Mouse (Mus musculus) embryo, embryonic 9.5 days (tissue): ENCODE data around the gene Gm10100.
"Not testable (repeated sequence)": the region's sequence is repeated elsewhere in the genome, so short reads cannot be mapped to it uniquely, and the experiment has no call there.

ENCODE experiments used
- DNase-seq: peaks from one replicate; pipeline ENCODE4 v3.0.0-alpha.2; 2017; ENCODE audit errors: extremely low spot score

The Gm10100 gene

DNA sequence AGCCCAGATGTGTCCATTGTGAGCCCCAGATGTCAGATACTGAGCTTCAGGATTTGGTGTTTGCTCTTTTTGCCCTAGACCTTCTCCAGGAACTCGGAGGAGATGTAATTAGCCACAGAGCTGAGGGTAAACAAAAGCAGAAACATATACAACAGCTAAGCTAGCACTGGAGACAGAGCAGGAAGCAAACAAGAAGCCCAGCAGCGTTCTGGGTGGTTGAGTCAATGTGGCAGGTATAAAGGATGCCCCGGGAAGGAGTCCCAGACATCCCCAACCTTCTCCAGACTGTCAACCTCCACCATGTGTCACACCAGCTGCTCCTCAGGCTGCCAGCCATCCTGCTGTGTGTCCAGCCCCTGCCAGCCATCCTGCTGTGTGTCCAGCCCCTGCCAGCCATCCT, at the start of gene Gm10100:
Gene Gm10100, plus strand, starts transcription at position 301 of the 400 bp plus-strand sequence.
- DNase-seq = no peak

DNA sequence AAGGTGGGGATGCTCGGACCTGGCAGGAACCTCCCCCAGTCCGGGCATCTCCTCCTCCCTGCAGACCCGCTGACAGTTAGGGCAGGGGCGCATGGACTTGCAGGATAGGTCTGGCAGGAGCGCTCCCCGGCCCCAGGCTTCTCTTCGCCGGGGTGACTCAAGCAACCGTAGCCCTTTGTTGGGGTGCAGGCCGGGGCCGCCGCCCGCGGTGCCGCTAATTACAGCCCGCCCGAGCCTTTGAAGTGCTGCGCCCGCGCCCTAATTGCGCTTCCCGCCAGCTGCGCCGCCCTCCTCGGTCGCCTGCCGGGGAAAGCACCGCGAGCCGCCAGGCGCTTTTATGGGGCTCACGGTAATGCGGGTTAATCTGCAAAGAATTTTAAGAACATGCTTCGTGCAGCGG, 48.7 kb upstream of the Gm10100 start:
- peak; percentile 40 for DNase-seq

DNA sequence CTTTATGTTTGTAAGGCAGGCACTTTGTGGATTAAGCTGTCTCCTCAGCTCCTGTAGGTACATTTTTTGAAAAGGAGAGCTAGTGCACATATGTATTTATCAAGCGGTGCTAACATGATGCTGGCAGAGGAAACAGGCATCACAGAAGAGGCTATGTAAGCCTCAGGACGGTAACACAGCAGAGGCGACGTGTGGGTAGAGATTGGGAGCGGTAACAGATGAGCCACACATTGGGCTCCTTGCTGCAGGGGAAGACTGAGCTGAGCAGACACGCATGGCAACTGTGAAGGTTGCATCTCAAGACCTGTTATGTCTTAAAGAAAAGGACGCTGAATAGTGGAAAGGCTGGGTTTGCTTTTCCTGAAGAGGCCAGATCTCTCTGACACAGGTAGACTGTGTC, 43.3 kb upstream of the Gm10100 start:
- no peak for DNase-seq

DNA sequence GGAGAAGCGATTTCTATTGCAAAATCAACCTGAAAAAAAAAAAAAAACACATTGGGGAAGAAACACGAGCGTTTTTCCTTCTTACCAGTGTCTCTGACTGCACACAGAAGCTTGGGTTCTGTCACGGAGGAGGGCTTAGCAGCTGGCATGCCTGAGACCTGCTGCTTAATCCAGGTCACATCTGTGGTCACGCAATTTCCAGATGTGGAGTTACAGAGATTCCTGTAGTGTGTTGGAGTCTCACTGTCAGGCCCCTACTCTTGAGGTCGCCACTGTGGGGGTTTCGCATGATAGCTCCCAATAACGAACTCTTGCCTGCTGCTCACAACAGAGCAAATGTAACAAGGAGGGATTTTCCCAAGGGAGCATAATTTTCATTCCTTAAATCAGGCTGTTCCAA, 42.1 kb upstream of the Gm10100 start:
- no peak for DNase-seq

DNA sequence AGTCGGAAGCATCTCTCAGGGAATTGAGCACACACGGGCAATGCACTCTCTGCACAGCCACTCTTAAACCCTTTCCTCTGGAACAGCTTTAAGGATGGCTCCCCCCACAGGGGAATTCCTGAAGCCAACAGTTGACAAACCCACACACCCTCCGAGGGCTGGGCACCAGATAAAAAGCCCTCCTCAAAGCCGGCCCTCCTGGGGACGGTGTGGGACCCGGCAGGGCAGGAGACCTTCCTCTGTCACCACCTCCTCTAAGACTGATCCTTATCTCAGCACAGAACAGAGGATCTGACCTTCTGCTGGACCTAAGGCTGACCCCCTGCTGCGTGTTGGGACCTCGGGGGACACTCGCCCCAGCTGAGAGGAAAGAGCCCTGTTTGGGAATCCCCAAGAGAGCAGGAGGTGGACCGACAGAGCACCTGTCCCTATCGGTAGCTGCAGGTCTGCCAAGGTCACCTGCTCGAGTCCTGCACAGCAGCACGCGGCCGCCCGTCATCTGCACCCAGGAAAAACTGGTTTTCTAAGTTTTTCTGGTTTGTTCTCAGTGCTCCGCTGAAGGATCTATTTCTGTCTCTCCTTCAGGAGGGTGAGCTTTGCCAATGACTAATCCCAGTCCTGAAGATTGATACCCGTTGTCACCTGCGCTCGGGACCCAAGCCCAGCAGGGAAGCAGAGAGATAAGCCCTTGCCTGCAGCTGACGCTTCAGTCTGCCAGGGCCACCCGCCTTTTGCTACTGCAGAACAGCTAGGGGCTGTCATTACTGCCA, 40.2 kb upstream of the Gm10100 start, which contains the start of gene Tspear:
Gene Tspear, plus strand, starts transcription at position 675 of the 770 bp plus-strand sequence.
- DNase-seq = no peak

DNA sequence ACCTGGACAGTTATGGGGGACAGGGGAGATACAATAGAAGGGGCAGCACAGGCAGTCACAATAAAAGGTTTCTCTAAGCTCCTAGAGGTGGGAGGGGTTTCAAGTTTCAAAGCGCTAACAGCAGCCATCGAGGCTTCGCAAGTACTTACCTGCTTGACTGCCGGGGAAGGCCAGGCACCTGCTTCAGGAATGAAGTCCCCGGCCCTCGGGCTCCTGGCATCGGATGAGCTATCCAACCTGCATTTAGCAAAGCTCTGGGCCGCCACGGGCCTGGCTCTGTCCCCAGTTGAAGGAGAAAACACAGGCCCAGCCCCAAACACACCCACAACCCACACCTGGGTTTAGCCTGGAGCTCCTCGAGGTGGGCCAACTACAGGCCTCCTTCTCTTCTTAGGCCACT, 39.3 kb upstream of the Gm10100 start:
- no peak for DNase-seq

DNA sequence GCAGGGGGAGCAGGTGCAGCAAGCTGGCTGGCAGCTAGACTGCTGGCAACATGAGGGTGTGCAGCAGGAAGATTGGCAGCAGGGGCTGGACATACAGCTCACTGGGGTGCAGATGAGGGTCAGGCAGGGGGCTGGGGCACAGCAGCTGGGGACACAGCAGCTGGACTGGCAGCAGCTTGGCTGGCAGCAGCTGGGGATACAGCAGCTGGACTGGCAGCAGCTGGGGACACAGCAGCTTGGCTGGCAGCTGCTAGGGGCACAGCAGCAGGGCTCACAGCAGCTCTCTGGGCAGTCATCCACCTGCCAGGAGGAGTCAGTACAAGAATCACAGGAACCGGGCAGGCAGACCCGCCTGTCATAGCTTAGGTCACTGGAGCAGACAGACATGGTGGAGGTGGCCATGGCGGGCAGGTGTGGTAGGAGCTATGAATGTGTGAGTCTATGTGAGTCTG, 35.9 kb upstream of the Gm10100 start, which contains the start of gene Gm19402:
Gene Gm19402, minus strand, starts transcription at position 402 of the 452 bp plus-strand sequence.
- not testable (repeated sequence) for DNase-seq

DNA sequence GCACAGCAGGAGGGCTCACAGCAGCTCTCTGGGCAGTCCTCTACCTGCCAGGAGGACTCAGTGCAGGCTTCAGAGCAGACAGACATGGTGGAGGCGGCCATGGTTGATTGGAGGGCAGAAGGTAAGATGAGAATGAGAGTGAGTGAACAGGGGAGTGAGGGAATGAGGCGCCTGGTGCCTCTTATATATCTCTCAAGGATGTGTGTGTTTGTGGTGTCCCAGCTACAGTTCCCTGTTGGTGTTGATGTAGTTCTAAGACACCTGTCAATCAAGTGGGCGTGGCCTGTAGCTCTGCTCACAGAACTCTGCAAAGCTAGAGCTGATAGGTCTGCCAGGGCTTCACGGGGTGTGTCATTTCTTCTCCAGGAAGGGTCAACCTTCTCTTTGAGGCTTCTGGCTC, 29.2 kb upstream of the Gm10100 start, which contains the start of gene Gm9508:
Gene Gm9508, minus strand, starts transcription at position 101 of the 400 bp plus-strand sequence.
- no peak for DNase-seq

DNA sequence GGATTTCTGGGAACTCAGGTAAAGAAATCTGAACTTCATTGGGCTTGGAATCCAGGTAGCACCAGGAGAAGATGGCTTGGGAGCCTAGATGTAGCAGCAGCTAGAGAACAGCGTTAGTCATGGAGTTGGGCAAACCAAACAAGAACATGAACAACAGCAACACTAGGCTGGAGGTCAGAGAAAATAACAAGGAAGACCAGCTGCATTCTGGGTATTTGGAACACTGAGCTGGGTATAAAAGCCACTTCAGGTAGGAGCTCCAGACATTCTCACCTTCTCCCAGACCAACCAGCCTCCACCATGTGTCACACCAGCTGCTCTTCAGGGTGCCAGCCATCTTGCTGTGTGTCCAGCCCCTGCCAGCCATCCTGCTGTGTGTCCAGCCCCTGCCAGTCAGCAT, 20.0 kb upstream of the Gm10100 start, which contains the start of gene Gm10272:
Gene Gm10272, plus strand, starts transcription at position 301 of the 400 bp plus-strand sequence.
- no peak for DNase-seq

DNA sequence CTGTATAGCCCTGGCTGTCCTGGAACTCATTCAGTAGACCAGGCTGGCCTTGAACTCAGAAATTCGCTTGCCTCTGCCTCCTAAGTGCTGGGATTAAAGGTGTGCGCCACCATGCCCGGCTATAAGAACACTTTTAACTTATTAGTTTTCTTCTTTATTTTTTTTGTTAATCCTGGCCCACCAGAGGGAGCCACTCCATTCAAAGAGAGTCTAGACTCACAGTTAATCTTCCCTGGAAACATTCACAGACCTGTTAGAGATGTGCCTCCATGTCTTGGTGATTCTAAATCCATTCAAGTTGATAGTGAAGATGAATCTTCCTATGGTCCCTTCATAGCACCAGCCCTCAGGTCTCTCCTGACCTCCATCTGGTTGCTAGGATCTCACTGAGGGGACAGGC, 16.5 kb upstream of the Gm10100 start:
- no peak for DNase-seq

DNA sequence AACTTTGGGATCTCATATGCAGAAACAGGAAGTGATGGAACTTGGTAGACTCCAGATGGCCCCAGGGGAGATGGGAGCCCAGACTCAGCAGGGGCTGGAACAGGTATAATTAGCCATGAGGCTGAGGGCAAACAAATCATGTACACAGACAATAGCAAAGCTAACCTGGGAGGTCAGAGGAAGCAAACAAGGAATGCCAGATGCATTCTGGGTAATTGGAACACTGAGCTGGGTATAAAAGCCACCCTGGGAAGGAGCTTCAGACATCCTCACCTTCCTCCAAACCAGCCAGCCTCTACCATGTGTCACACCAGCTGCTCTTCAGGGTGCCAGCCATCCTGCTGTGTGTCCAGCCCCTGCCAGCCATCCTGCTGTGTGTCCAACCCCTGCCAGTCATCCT, 15.1 kb upstream of the Gm10100 start, which contains the start of gene Gm10024:
Gene Gm10024, plus strand, starts transcription at position 301 of the 400 bp plus-strand sequence.
- DNase-seq = not testable (repeated sequence)

DNA sequence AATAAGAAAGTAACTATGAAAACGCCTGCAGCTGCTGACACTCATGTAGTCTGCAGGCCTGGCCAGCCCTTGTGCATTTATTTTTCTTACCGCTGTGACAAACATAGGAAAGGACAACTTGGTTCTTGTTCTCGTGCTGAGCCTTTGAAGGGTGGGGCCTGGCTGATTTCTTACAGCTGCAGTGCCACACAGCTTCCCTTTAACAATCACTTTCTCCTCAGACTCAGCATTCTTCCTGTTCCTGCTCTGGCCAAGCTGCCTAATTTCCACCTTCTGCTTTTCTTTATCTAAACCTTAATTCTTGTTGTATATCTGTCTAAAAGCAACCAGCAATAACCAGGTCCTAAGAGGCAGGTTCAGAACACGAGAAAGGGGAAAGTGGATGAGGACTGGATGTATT, 12.6 kb upstream of the Gm10100 start:
- DNase-seq = no peak

DNA sequence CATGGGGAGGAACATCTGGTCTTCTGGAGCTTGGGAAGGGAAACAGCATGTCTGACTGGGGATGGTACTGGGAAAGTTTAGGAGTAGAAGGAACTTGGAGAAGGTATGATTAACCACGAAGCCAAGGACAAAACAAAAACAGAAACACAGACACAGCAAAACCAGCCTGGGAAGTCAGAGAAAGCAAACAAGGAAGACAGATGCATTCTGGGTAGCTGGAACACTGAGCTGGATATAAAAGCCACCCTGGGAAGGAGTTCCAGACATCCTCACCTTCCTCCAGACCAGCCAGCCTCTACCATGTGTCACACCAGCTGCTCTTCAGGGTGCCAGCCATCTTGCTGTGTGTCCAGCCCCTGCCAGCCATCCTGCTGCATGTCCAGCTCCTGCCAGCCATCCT, 10.8 kb upstream of the Gm10100 start, which contains the start of gene Gm10142:
Gene Gm10142, plus strand, starts transcription at position 301 of the 400 bp plus-strand sequence.
- DNase-seq = no peak

DNA sequence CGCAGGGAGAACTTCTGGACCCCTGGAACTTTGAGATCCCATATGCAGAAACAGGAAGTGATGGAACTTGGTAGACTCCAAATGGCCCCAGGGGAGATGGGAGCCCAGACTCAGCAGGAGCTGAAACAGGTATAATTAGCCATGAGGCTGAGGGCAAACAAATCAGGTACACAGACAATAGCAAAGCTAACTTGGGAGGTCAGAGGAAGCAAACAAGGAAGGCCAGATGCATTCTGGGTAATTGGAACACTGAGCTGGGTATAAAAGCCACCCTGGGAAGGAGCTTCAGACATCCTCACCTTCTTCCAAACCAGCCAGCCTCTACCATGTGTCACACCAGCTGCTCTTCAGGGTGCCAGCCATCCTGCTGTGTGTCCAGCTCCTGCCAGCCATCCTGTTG, 6.0 kb upstream of the Gm10100 start, which contains the start of gene Krtap12-1:
Gene Krtap12-1, plus strand, starts transcription at position 301 of the 400 bp plus-strand sequence.
- DNase-seq = not testable (repeated sequence)

DNA sequence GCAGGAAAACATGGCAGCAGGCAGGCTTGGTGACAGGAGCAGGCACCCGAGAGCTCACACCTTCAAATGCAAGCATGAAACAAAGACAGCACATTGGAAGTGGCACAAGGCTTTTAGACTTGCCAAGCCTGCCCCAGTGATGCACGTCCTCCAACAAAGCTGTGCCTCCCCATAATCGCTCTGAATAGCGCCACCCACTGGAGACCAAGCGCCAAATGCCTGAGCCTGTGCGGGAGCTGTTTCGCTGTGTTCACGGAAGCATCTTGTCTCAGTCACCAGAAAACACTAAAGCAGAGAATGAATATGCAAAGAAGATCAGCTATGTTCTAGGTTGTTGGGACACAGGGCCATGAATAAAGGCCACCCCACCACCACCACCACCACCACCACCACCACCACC, 1.4 kb upstream of the Gm10100 start:
- DNase-seq = no peak

DNA sequence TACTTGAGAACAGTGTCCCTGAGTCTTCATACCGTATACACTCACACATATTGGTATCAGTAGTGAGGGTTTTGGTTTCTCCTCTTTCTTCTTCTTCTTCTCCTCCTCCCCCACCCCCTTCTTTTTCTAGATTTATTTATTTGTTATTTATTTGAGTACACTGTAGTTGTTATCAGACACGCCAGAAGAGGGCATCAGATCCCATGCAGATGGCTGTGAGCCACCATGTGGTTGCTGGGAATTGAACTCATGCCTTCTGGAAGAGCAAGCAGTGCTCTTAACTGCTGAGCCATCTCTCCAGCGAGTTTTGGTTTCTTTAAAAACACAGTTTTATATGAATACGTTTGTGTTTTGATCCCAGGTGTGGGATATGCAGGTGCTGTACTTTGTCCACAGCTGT, 2.0 kb downstream of the Gm10100 start:
- DNase-seq = no peak

DNA sequence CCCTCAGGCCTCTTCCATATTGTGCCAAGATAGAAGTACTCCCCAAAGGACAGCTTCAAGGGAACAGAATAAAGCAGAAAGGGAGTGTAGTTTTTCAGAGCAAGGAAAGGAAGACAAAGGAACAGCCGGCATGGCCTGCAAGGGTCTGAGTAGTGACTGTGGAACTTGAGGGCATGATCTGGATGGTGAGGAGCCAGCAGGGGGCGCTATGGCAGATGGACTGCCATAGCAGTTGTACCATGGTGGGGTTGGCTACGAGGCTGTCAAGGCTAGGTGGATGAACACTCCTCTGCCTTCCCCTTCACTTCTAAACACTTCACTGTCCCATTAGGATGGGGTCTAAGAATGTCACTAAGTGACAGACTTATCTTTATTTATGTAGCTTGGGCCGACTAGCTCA, 3.0 kb downstream of the Gm10100 start:
- DNase-seq = peak; percentile 22

DNA sequence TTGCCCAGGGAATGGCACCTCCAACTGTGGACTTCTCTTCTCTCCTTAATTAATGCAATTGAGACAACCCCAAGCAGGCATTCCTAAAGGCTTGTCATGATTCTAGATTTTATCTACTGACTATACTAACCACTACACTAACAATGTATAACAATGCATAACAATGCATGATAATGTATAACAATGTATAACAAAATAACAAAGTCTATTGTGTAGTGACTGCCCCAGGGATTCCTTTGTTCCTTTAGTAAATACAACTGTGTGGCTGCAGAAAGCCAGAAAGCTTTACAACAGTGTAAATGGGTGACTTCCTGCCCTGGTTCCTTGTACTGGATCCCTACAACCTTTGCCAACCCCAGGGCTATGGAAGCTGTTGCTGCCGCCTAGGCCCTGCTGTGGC, 9.6 kb downstream of the Gm10100 start:
- DNase-seq = no peak

DNA sequence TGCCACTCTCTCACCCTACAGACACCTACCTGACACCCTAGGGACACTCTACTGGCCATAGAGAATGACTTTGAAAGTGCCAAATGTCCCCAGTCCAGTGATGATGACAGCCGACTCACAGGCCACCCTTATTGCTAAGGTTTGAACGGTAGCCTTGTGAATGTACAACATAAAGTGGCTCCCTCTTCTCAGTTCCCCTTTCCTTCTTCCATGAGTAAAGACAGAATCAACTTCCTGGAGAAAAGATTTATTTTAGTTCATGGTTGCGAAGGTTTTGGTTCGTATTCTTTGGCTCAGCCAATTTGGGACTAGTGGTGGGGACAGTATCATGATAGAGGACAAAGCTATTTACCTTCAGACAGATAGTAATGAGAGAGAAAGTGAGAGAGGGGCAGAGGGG, 12.6 kb downstream of the Gm10100 start:
- DNase-seq = no peak

DNA sequence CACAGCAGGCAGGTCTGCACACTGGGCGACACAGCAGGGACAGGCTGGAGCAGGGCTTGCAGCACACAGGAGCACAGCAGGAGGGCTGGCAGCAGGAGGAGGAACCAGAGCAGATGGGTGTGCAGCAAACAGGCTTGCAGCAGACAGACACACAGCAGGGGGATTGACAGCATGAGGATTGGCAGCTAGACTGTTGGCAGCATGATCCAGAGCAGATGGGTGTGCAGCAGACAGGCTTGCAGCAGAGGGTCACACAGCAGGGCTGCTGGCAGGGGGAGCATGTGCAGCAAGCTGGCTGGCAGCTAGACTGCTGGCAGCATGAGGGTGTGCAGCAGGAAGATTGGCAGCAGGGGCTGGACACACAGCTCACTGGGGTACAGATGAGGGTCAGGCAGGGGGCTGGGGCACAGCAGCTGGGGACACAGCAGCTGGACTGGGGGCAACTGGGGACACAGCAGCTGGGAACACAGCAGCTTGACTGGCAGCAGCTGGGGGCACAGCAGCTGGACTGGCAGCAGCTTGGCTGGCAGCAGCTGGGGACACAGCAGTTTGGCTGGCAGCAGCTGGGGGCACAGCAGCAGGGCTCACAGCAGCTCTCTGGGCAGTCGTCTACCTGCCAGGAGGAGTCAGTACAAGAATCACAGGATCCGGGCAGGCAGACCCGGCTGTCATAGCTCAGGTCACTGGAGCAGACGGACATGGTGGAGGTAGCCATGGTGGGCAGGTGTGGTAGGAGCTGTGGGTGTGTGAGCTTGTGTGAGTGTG, 15.8 kb downstream of the Gm10100 start, which contains the start of gene Gm18596:
Gene Gm18596, minus strand, starts transcription at position 715 of the 765 bp plus-strand sequence.
- DNase-seq = not testable (repeated sequence)

DNA sequence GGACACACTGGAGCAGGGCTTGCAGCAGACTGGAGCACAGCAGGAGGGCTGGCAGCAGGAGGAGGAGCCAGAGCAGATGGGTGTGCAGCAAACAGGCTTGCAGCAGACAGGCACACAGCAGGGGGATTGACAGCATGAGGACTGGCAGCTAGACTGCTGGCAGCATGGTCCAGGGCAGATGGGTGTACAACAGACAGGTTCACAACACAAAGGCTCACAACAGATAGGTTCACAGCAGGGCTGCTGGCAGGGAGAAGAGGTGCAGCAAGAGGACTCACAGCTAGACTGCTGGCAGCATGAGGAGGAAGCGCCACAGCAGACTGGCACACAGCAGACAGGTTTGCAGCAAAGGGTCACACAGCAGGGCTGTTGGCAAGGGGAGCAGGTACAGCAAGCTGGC, 24.4 kb downstream of the Gm10100 start:
- not testable (repeated sequence) for DNase-seq

DNA sequence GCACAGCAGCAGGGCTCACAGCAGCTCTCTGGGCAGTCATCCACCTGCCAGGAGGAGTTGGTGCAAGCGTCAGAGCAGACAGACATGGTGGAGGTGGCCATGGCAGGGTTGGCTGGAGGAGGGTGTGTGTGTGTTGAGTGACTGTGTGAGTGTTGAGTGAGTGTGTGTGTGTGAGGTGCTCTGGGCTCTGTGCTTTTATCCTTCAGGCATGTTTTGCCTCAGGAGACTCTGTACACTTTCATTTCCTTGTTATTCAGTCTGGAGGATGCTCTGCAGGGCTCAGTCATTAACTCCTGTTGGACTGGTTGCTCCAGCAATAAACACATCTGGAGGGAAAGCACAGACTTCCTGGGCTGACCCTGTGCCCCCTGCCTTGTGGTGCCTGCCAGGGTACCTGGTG, 25.0 kb downstream of the Gm10100 start, which contains the start of gene Gm9736:
Gene Gm9736, minus strand, starts transcription at position 101 of the 400 bp plus-strand sequence.
- not testable (repeated sequence) for DNase-seq
